Mouse (Mus musculus) hindbrain, embryonic 14.5 days (tissue): ENCODE data around the gene Gm20878. TPM values are rescaled to one million over a fixed set of nuclear protein-coding genes. Genes with fewer than 3 reads are reported as not detected.
"Not testable (repeated sequence)": the region's sequence is repeated elsewhere in the genome, so short reads cannot be mapped to it uniquely, and the experiment has no call there.

Source experiments
- ATAC-seq: fragments of 200-750 bp; cut with Nextera tagmentation; 2 replicates; pipeline ENCODE4 v1.8.0; 2017; ENCODE audit warnings: moderate number of reproducible peaks, mild to moderate bottlenecking, moderate TSS enrichment, moderate library complexity; ENCODE audit not compliant: low FRiP score
- DNase-seq: peaks from one replicate; pipeline ENCODE4 v3.0.0-alpha.2; 2015; ENCODE audit warnings: low spot score
- H3K27ac ChIP-seq: fragments of 300-500 bp; sonication (generic); 2 replicates; pipeline ENCODE4 v1.5.1; 2014; ENCODE audit warnings: mild to moderate bottlenecking, moderate library complexity
- H3K27me3 ChIP-seq: fragments of 300-500 bp; sonication (generic); 2 replicates; pipeline ENCODE4 v1.6.1; 2014; ENCODE audit warnings: mild to moderate bottlenecking, low read length, mixed read lengths; ENCODE audit not compliant: control insufficient read depth, insufficient read depth
- H3K36me3 ChIP-seq: fragments of 300-500 bp; sonication (generic); replicated peaks from 2 replicates; pipeline ENCODE4 v1.6.1; 2014; ENCODE audit not compliant: control insufficient read depth, insufficient read depth
- H3K4me1 ChIP-seq: fragments of 300-500 bp; sonication (generic); replicated peaks from 2 replicates; pipeline ENCODE4 v1.6.1; 2014; ENCODE audit warnings: antibody characterized with exemption, low read length, mixed read lengths; ENCODE audit not compliant: control insufficient read depth, insufficient read depth
- H3K4me2 ChIP-seq: fragments of 300-500 bp; sonication (generic); replicated peaks from 2 replicates; pipeline ENCODE4 v1.6.1; 2014; ENCODE audit warnings: mild to moderate bottlenecking, moderate library complexity
- H3K4me3 ChIP-seq: fragments of 300-500 bp; sonication (generic); replicated peaks from 2 replicates; pipeline ENCODE4 v1.5.1; 2014; ENCODE audit warnings: mild to moderate bottlenecking, low read length
- H3K9ac ChIP-seq: fragments of 300-500 bp; sonication (generic); 2 replicates; pipeline ENCODE4 v1.6.1; 2014
- H3K9me3 ChIP-seq: fragments of 300-500 bp; sonication (generic); 2 replicates; pipeline ENCODE4 v1.6.1; 2016; ENCODE audit warnings: low read length; ENCODE audit not compliant: control insufficient read depth
- WGBS: fragments of 180-500 bp; shearing (Covaris S2); extraction: QIAGEN DNeasy Blood & Tissue Kit; methylation state at CpG from one replicate; pipeline ENCODE4 v1.1.7; 2014; 5-methylcytosine and 5-hydroxymethylcytosine counted together
- polyA plus RNA-seq: library from polyadenylated mRNA; unstranded; fragments of >200 nt; fragmentation: Nextera tagmentation; extraction: Ambion mirVana; gene quantifications from 2 replicates; pipeline ENCODE4 v1.2.1, GENCODE M21; 2014

Gene Gm20878
- 8.7 and 9.2 TPM in 2 replicates for polyA plus RNA-seq

- WGBS, result no CpG with 5 or more reads among the region's 8 CpGs
- DNase-seq, H3K4me2 ChIP-seq, H3K9ac ChIP-seq, H3K9me3 ChIP-seq, H3K36me3 ChIP-seq, H3K4me3 ChIP-seq, H3K27ac ChIP-seq, H3K27me3 ChIP-seq, H3K4me1 ChIP-seq, ATAC-seq: not testable (repeated sequence)
Observed at GRCm38 (mm10) chr4:41941272-41941671, at the start of gene Gm20878. Gm20878 (plus strand) TSS chr4:41941572.

DNA sequence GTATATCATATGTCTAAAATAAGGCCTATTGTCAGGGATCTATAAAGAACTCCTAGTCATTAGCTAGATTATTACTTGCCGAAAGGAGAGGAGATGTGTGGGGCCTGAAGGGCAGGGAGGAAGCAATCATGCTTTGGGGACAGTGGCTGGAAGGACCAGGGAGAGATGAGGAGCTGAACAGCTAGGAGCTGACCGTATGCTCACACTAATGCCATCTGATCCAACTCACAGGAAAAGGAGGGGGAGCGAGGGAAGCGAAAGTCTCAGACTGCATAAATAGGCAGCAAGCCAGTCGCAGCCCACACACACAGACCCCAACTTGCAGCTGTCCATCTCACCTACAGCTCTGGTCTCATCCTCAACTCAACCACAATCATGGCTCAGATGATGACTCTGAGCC lies 38.1 kb upstream of the Gm20878 start, which contains the start of gene Gm21541:
Gm21541 (plus strand) TSS at position 301 of the 400 bp plus-strand sequence.
- H3K4me2 ChIP-seq, H3K9me3 ChIP-seq, H3K27ac ChIP-seq, H3K4me3 ChIP-seq, H3K4me1 ChIP-seq, ATAC-seq, H3K36me3 ChIP-seq, H3K27me3 ChIP-seq, H3K9ac ChIP-seq, DNase-seq: not testable (repeated sequence)
- no CpG with 5 or more reads among the region's 5 CpGs for WGBS

- not testable (repeated sequence) for H3K27ac ChIP-seq, H3K4me3 ChIP-seq, H3K4me2 ChIP-seq, H3K9ac ChIP-seq, H3K9me3 ChIP-seq, ATAC-seq, H3K27me3 ChIP-seq, H3K36me3 ChIP-seq, DNase-seq, H3K4me1 ChIP-seq
- WGBS, result no CpG with 5 or more reads among the region's 1 CpGs
Observed at GRCm38 (mm10) chr4:41965758-41966157, 24.4 kb downstream of the Gm20878 start, which contains the start of gene Fam205a4. Fam205a4 (plus strand) TSS chr4:41966058.

Other genes starting within 250 kb of the Gm20878 start
- 19.2 and 21.8 TPM in 2 replicates for gene Cntfr, start 244.5 kb upstream of the Gm20878 start, polyA plus RNA-seq
- gene Il11ra1, start 241.6 kb upstream of the Gm20878 start, polyA plus RNA-seq, result 39.9 and 40.6 TPM in 2 replicates
- gene Rpp25l, start 228.0 kb upstream of the Gm20878 start, polyA plus RNA-seq, result 57.5 and 60.5 TPM in 2 replicates
- 271 and 274 TPM in 2 replicates for gene Dctn3, start 218.4 kb upstream of the Gm20878 start, polyA plus RNA-seq
- gene Arid3c, start 210.4 kb upstream of the Gm20878 start, polyA plus RNA-seq, result 1.0 and 1.5 TPM in 2 replicates
- 46.2 and 47.2 TPM in 2 replicates for gene Galt, start 186.3 kb upstream of the Gm20878 start, polyA plus RNA-seq
- 77.5 and 84.5 TPM in 2 replicates for gene Sigmar1, start 185.4 kb upstream of the Gm20878 start, polyA plus RNA-seq
- 238 and 269 TPM in 2 replicates for gene Ccl27a, start 167.3 kb upstream of the Gm20878 start, polyA plus RNA-seq
- not detected in 2 replicates for gene Gm21541, start 38.0 kb upstream of the Gm20878 start, polyA plus RNA-seq
- 2.1 TPM in 2 replicates for gene Fam205a4, start 24.5 kb downstream of the Gm20878 start, polyA plus RNA-seq
- gene Gm21093, start 93.2 kb downstream of the Gm20878 start, polyA plus RNA-seq, result 0.27 TPM in 1 of 2 replicates, not detected in the other
- gene Gm3893, start 149.6 kb downstream of the Gm20878 start, polyA plus RNA-seq, result not detected in 2 replicates
- gene Gm13304, start 173.2 kb downstream of the Gm20878 start, polyA plus RNA-seq, result 0.31 TPM in 1 of 2 replicates, not detected in the other
- 3.1 and 3.2 TPM in 2 replicates for gene Gm13306, start 211.9 kb downstream of the Gm20878 start, polyA plus RNA-seq
- 0.46 TPM in 1 of 2 replicates, not detected in the other for gene Gm13305, start 227.0 kb downstream of the Gm20878 start, polyA plus RNA-seq